Mouse (Mus musculus) frontal cortex, adult (tissue): ENCODE data around the gene Ppy.

Source experiments
- ATAC-seq: cut with Nextera tagmentation; 2 replicates; pipeline ENCODE4 v1.9.2; 2017; ENCODE audit warnings: mild to moderate bottlenecking, moderate library complexity, mixed read lengths; ENCODE audit not compliant: low TSS enrichment

Gene Ppy

GRCm38 (mm10) chr11:102101219-102101618 lies at the start of gene Ppy:
Gene Ppy, minus strand, starts transcription at chr11:102101319.
- no peak for ATAC-seq

- no peak for ATAC-seq
Observed at GRCm38 (mm10) chr11:102147213-102147989, 46.3 kb upstream of the Ppy start.

DNA sequence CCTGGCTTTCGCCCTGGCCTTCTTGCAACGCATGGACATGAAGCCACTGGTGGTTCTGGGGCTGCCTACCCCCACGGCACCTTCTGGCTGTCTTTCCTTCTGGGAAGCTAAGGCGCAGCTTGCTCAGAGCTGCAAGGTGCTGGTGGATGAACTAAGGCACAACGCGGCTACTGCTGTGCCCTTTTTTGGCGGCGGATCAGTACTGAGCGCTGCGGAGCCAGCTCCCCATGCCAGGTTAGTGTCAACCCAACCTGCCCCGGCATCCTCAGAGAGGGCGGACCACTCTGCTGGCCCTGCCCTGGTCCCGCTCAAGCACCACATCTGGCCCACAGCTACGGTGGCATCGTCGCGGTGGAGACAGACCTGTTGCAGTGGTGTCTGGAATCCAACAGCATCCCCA lies 45.4 kb upstream of the Ppy start:
- no peak for ATAC-seq

GRCm38 (mm10) chr11:102146005-102146404 lies 44.9 kb upstream of the Ppy start:
- no peak for ATAC-seq

GRCm38 (mm10) chr11:102145471-102146001 lies 44.4 kb upstream of the Ppy start, which contains the start of gene Nags:
Gene Nags, plus strand, starts transcription at chr11:102145513.
- ATAC-seq: no peak

DNA sequence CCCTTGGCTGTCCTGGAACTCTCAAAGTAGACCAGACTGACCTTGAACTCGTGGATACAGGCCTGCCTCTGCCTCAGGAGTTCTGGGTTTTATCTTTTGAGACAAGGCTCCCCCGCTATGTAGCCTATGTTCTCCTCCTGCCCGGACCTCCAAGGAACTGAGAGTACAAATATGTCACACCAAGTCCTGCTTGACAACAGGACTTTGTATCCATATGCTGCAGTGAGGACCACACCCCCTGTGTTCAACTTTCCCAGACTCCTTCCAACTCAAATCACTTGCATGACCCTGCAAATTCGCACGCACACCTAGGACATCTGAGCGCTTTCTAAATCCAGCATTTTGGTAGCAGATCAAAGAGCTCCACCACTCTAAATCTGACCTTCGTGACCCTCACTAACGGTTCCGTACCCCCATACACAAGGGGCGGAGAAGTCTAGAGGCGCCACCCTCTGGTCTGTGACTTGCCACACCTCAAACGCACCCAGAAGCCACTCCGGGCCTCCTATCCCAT lies 43.9 kb upstream of the Ppy start:
- ATAC-seq: no peak

DNA sequence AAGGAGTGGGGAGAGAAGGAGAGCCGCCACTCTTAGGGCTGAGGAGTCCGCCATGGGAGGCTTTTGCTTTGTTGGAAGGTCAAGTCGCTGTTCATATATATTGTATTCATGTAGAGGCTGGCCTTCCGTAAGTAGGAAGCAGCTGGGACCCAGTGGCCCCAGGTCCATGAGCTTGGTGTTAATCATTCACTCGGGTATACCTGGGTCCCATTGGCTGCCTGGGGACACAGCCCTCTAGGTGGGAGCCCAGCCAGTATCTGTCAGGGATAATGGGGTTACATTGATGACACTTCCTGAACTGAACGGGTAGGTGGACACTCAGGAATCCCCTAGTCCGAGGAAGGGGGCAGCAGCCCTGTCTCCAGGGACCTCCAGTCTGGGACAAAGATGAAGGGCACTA lies 41.2 kb upstream of the Ppy start:
- no peak for ATAC-seq

- ATAC-seq: no peak
Observed at GRCm38 (mm10) chr11:102140508-102140907, 39.4 kb upstream of the Ppy start.

GRCm38 (mm10) chr11:102138447-102138740 lies 37.3 kb upstream of the Ppy start:
- ATAC-seq: peak; percentile 34; the same call in 1 of the 2 replicates

DNA sequence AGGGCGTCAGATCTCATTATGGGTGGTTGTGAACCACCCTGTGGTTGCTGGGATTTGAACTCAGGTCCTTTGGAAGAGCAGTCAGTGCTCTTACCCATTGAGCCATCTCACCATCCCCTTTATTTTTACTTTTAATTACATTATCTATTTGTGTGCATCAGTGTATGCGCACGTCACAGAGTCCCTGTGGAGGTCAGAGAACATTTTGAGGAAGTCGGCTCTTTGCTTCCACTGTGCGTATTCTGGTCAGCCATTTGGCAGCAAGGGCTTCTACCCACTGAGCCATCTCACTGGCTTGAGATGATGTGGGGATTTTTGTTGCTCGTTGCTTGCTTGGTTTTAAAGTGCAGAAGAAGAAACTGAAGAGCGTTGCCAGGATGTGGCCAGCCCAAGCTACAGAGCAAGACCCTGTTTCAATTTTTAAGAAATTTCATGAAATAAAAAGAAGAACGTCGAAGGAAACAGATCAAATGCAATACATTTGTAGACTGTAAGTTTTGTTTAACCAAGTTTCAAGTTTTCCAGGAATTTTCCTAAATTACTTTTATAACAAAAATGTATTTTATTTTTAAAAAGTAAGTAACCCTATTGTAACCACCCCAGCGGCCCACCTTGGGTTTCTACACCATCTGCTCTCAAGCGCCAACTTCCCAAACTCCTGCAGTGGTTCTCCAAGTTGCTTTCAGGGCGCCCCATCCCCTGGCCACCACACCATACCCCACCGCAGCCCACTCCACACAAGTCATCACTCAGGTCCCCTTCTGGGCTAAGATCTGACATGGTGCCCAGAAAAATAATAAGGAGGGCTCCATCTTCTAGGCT lies 36.7 kb upstream of the Ppy start:
- ATAC-seq: no peak

DNA sequence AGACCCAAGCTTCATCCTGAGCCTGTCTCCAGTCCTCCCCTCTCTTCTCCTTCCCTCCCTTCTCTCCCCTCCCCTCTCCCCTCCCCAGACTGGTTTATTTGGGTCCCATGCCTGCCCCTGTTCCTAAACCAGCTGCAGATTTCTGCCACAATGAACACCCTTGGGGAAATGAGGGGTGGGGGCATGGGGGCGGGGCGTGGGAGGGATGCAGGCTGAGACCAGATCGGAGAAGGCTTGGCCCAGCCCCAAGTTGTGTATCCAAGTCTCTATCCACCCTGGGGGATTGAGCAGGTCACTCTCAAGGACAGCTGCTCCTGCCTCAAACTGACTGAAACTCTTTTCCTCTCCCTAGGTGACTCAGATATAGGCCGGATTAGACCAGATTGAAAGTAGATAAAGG lies 33.4 kb upstream of the Ppy start:
- no peak for ATAC-seq

- no peak for ATAC-seq
Observed at GRCm38 (mm10) chr11:102117386-102117785, 16.3 kb upstream of the Ppy start.

DNA sequence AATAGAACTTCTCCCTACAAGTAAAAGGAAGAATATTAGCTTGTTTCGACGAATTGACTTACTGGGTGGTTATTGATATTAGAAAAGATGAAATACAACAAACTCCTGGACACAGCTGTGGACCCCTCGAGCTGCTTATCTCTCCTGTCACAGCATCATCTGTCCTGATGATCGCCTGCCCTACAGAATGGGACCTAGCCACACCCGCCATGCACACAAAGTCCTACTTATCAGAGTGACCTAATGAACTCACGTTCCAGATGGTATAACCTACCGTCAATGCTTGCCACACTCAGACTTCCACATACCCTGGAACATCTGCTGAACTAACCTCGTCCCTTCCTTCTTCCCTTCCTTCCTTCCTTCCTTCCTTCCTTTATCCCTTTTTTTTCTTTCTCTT lies 15.1 kb upstream of the Ppy start:
- ATAC-seq: no peak

DNA sequence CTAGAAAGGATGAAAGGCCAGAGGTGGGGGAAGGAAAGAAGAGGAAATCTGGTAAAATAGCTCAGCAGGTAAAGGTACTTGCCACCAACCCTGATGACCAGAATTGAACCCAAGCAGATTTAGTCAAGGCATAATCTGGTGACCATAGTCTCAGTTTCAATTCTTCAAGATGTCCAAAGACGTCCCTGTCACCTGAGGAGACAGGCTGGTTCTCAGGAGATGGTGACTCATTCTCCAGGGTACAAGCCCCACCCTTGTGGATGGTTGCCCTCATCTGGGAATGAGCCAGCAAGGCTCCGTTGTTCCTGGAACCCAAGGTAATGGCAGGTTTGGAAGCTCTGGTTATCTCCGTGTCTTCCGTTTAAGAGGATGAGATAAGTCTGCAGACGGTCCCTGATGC lies 10.5 kb upstream of the Ppy start:
- no peak for ATAC-seq

- ATAC-seq: no peak
Observed at GRCm38 (mm10) chr11:102107732-102108131, 6.6 kb upstream of the Ppy start, which contains the start of gene Pyy. Gene Pyy, minus strand, starts transcription at chr11:102107832.

GRCm38 (mm10) chr11:102106911-102107310 lies 5.8 kb upstream of the Ppy start:
- ATAC-seq: no peak

GRCm38 (mm10) chr11:102102485-102103258 lies 1.6 kb upstream of the Ppy start:
- ATAC-seq: 0 out of 2 replicates have a peak, but pooled peaks have one; percentile 47

- ATAC-seq: peak; percentile 67; the same call in 1 of the 2 replicates
Observed at GRCm38 (mm10) chr11:102096887-102097391, 4.2 kb downstream of the Ppy start.

DNA sequence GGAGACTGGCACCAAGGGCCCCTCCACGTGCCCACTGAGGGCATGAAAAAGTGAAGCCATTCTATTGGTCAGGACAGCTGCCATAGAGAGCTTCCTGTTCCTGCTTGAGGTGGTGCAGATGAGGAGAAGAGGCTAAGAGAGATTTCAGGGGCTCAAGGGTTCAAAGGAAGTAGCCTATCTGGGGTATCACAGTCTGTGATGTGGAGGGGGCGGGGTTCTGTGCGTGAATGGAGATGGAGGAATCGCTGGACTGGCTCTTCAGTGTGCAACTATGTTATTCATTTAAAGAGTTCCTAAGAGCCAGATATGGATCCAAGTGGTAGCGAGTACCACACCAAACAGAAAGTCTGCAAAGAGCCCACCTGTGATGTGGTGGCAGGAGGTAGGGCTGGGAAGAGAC lies 4.7 kb downstream of the Ppy start:
- no peak for ATAC-seq

DNA sequence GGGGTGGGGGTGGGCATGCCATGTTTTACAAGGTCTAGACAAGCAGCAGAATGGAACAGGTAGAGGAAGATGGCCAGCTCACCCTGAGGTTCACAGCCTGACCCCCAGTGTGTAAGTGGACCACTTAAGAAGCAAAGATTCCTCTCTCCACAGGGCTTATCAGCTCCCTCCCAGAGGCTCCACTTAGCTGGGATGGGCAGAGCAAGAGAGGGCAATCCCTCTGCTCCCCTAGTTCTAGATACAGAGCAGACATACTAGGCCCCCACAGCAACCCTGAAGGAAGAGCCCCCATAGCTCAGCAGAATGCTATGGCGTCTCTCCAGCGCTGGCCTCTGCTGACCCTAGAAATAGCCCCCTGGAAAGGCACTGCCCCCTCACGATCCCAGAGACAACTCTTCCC lies 5.4 kb downstream of the Ppy start:
- ATAC-seq: no peak

DNA sequence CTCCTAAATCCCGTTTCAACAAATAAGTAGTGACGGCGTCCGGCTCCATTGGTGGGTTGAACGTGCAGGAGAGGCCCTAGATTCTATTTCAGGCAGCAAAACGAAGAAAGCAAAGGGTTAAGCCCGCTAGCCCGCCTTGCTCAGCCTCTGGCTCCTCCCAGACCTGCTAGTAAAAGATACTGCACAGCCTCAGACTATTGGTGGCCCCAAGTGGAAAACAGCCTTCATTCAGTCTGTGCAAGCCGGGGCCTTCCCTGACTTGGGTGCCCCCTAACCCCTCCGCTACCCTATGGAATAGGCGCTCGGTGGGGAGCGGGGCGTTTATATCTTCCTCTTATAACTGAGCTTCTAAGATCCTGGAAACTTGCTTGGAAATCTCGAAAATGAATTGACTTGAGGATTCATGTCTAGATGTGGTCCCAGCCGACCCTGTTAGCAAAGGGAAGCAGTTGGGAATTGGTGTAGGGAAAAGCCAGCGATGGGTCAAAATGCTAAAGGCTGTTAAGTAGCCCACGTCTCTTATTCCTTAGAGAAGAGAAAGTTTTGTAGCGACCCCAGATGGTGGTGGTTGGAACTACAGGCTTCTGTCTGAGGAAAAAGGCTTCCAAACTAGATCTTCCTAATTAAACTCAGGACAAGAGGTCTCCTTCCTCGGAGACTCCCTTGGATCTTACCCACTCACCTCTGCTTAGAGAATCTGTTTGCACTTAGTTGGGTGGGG lies 11.9 kb downstream of the Ppy start:
- ATAC-seq: peak; percentile 57
